Mouse (Mus musculus) lung, postnatal 36 days (tissue): ENCODE measurements at regions not wholly inside any gene's neighbourhood (a gene's known extent, or its start where the extent isn't known, plus 50 kb on each side); places are given as distances from the start of the nearest gene placed in this dataset.

ENCODE experiments used
- DNase-seq: peaks from one replicate; pipeline ENCODE4 v3.0.0; 2022; ENCODE audit warnings: mixed read lengths

GRCm38 (mm10) chr13:78348830-78349229, 149.3 kb upstream of the Nr2f1 start:
- no peak for DNase-seq

GRCm38 (mm10) chr13:78324443-78325206, 125.1 kb upstream of the Nr2f1 start:
- no peak for DNase-seq

GRCm38 (mm10) chr13:78323183-78323582, 123.6 kb upstream of the Nr2f1 start:
- DNase-seq, result no peak

- no peak for DNase-seq
These were observed 118.9 kb upstream of the Nr2f1 start for GRCm38 (mm10) chr13:78318434-78318833.

- DNase-seq, result no peak
These were observed 111.3 kb upstream of the Nr2f1 start for GRCm38 (mm10) chr13:78310837-78311236.
